Mouse (Mus musculus) intestine, embryonic 16.5 days (tissue): Measurements from ENCODE around the gene Gdf10. TPM values are rescaled to one million over a fixed set of nuclear protein-coding genes. Genes with fewer than 3 reads are reported as not detected.
A peak's percentile ranks its signal among the peaks of the same experiment; 100 is the strongest.

Experiments
- ATAC-seq: fragments of 200-750 bp; cut with Nextera tagmentation; 2 replicates; pipeline ENCODE4 v1.8.0; 2017; ENCODE audit warnings: moderate TSS enrichment, moderate library complexity
- H3K27ac ChIP-seq: fragments of 300-500 bp; sonication (generic); 2 replicates; pipeline ENCODE4 v1.5.1; 2014; ENCODE audit warnings: mild to moderate bottlenecking, low read length
- H3K27me3 ChIP-seq: fragments of 300-500 bp; sonication (generic); replicated peaks from 2 replicates; pipeline ENCODE4 v1.6.1; 2014; ENCODE audit warnings: low read length, control low read depth, mixed read lengths; ENCODE audit not compliant: control insufficient read depth, insufficient read depth
- H3K36me3 ChIP-seq: fragments of 300-500 bp; sonication (generic); 2 replicates; pipeline ENCODE4 v1.6.1; 2014; ENCODE audit warnings: low read length, control low read depth; ENCODE audit not compliant: control insufficient read depth, insufficient read depth
- H3K4me1 ChIP-seq: fragments of 300-500 bp; sonication (generic); 2 replicates; pipeline ENCODE4 v1.6.1; 2014; ENCODE audit warnings: low read length, control low read depth, mixed read lengths; ENCODE audit not compliant: control insufficient read depth, insufficient read depth
- H3K4me2 ChIP-seq: fragments of 300-500 bp; sonication (generic); 2 replicates; pipeline ENCODE4 v1.6.1; 2014; ENCODE audit warnings: low read depth, low read length, control low read depth
- H3K4me3 ChIP-seq: fragments of 300-500 bp; sonication (generic); 2 replicates; pipeline ENCODE4 v1.5.1; 2014; ENCODE audit warnings: mild to moderate bottlenecking, low read length
- H3K9ac ChIP-seq: fragments of 300-500 bp; sonication (generic); 2 replicates; pipeline ENCODE4 v1.6.1; 2014; ENCODE audit warnings: low read depth, low read length
- H3K9me3 ChIP-seq: fragments of 300-500 bp; sonication (generic); 2 replicates; pipeline ENCODE4 v1.6.1; 2016; ENCODE audit warnings: low read length, control low read depth; ENCODE audit not compliant: control insufficient read depth
- WGBS: fragments of 180-500 bp; shearing (Covaris S2); extraction: QIAGEN DNeasy Blood & Tissue Kit; methylation state at CpG from one replicate; pipeline ENCODE4 v1.1.7; 2014; 5-methylcytosine and 5-hydroxymethylcytosine counted together
- polyA plus RNA-seq: library from polyadenylated mRNA; unstranded; fragments of >200 nt; fragmentation: Nextera tagmentation; extraction: Ambion mirVana; gene quantifications from 2 replicates; pipeline ENCODE4 v1.2.1, GENCODE M21; 2015

Gdf10 gene
- polyA plus RNA-seq, 1 experiment from 2014 or later = 6.6 TPM

DNA sequence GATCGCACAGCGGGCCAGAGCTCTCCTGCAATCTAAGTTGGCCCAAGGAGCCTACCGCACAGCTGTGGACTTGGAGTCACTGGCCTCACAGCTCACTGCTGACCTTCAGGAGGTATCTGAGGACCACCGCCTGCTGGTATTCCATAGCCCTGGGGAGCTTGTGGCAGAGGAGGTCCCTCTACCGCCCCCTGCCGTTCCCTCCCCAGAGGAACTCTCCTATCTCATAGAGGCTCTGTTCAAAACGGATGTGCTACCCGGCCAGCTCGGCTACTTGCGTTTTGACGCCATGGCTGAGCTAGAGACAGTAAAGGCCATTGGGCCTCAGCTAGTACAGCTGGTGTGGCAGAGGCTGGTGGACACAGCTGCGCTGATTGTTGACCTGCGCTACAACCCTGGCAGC lies 32.7 kb downstream of the Gdf10 start:
- H3K36me3 ChIP-seq = no peaks in the 10 kb centered on the region
- ATAC-seq = no peak
- no peaks in the 10 kb centered on the region for H3K9me3 ChIP-seq
- H3K9ac ChIP-seq = no peak overlapping the region
- H3K27me3 ChIP-seq = no peaks in the 10 kb centered on the region
- H3K27ac ChIP-seq = no peak overlapping the region
- WGBS = 74% methylated on average over 13 of the region's 13 CpGs
- no peak overlapping the region for H3K4me2 ChIP-seq
- no peaks in the 10 kb centered on the region for H3K4me1 ChIP-seq
- H3K4me3 ChIP-seq = no peak overlapping the region

DNA sequence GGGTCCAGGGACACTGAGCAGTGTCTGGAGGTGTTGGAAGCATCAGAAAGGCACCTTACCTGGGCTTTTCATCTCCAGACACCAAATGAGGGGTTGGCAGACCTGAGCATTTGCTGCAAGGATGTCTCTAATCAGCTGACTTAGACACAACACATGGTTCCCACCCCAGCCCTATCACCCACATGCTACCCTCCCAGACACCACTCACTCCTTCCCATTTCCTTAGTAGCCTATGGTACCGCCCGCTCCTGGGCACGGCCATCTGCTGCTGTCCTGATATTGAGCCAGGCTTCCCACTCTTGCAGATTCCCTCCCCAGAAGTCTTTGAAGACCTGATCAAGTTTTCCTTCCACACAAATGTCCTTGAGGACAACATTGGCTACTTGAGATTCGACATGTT lies 34.8 kb downstream of the Gdf10 start:
- H3K4me1 ChIP-seq = no peaks in the 10 kb centered on the region
- no peak for ATAC-seq
- H3K36me3 ChIP-seq = no peaks in the 10 kb centered on the region
- H3K4me2 ChIP-seq = no peak overlapping the region
- no peaks in the 10 kb centered on the region for H3K27me3 ChIP-seq
- 90% methylated on average over 4 of the region's 4 CpGs for WGBS
- no peak overlapping the region for H3K9ac ChIP-seq
- no peaks in the 10 kb centered on the region for H3K9me3 ChIP-seq
- no peak overlapping the region for H3K4me3 ChIP-seq
- H3K27ac ChIP-seq = no peak overlapping the region

DNA sequence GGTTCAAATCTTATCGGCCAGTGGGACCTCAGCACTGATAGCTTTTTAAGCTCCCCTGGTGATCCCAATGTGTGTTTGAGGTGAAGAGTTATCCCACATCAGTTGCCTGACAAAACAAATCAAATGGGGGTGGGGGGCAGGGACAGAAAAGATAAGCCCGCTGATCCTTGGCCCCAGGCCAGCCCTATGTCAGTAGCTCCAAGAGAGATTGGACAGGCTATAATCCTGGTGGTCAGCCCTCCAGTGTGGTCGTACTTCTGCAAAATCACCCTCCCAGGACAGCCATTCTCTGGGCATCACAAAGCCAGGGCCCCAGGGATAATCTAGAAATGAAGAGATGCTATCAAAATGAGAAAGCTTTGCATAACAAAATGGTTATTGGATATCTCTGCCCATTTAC lies 35.5 kb downstream of the Gdf10 start:
- H3K9me3 ChIP-seq = no peaks in the 10 kb centered on the region
- H3K27me3 ChIP-seq = no peaks in the 10 kb centered on the region
- no peak for ATAC-seq
- no peaks in the 10 kb centered on the region for H3K36me3 ChIP-seq
- H3K27ac ChIP-seq = no peak overlapping the region
- no peak overlapping the region for H3K9ac ChIP-seq
- no peak overlapping the region for H3K4me3 ChIP-seq
- no peaks in the 10 kb centered on the region for H3K4me1 ChIP-seq
- H3K4me2 ChIP-seq = no peak overlapping the region
- WGBS = 53% methylated on average over 3 of the region's 3 CpGs

- no peak overlapping the region for H3K9ac ChIP-seq
- no peak overlapping the region for H3K4me3 ChIP-seq
- 10% methylated on average over 9 of the region's 9 CpGs for WGBS
- H3K27ac ChIP-seq = no peak overlapping the region
- ATAC-seq = no peak
- no peaks in the 10 kb centered on the region for H3K27me3 ChIP-seq
- H3K4me2 ChIP-seq = no peak overlapping the region
- H3K36me3 ChIP-seq = no peaks in the 10 kb centered on the region
- H3K9me3 ChIP-seq = no peaks in the 10 kb centered on the region
- no peaks in the 10 kb centered on the region for H3K4me1 ChIP-seq
Measured at GRCm38 (mm10) chr14:33959341-33959740, 36.0 kb downstream of the Gdf10 start.

DNA sequence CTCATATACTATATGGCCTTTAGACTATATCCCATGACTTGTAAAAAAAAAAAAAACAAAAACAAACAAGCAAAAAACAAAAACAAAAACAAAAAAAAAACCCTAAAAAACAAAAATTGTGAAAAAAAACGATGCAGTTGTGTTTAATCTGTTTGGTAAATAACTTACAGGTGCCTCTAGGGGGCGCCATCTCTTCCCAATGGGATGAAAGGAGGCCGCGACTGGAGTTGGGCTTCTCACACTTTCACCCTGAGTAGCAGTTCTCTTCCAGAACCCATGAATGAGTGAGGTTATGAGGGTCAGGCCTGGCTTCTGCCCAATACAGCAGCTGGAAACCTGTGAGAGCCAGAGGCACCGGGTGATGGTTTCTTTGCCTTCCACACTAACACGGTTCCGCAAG lies 42.3 kb downstream of the Gdf10 start:
- Histone ChIP-seq H3K27ac (no peak overlapping the region), H3K4me1 (no peaks in the 10 kb centered on the region), H3K27me3 (no peaks in the 10 kb centered on the region), H3K9ac (no peak overlapping the region), H3K4me2 (no peak overlapping the region), H3K9me3 (no peaks in the 10 kb centered on the region), H3K36me3 (no peaks in the 10 kb centered on the region), H3K4me3 (no peak overlapping the region)
- 61% methylated on average over 7 of the region's 7 CpGs for WGBS
- ATAC-seq = no peak

GRCm38 (mm10) chr14:33972679-33973078 lies 49.3 kb downstream of the Gdf10 start:
- Histone ChIP-seq H3K36me3 (no peaks in the 10 kb centered on the region), H3K27me3 (no peaks in the 10 kb centered on the region), H3K9ac (no peak overlapping the region), H3K27ac (no peak overlapping the region), H3K4me3 (no peak overlapping the region), H3K4me2 (no peak overlapping the region), H3K4me1 (no peaks in the 10 kb centered on the region), H3K9me3 (no peaks in the 10 kb centered on the region)
- 50% methylated on average over 7 of the region's 7 CpGs for WGBS
- no peak for ATAC-seq

DNA sequence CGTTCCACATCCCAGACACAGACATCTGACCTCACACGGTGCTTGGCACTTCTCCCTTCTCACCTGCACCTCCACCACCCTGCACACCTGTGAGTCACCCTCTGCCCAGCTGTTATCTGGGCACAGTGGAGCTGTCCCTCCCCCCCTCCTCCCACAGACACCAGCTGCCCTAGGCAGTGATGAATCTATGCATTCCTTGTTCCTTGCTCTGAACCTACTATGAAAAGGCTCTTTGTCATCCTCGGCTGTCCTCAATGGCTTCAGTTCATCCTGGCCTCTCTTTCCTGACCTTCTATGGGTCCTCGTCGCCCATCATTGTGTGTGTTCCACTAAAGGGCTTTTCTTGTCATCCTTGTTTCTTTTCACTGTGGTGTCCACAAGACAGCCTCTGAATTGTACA lies 51.4 kb downstream of the Gdf10 start:
- Histone ChIP-seq H3K4me3 (no peak overlapping the region), H3K27ac (no peak overlapping the region), H3K36me3 (no peaks in the 10 kb centered on the region), H3K9ac (no peak overlapping the region), H3K4me2 (no peak overlapping the region), H3K27me3 (no peaks in the 10 kb centered on the region; the same call in 1 of the 2 replicates), H3K9me3 (no peaks in the 10 kb centered on the region), H3K4me1 (peaks cover 7% of the 10 kb centered on the region)
- 64% methylated on average over 5 of the region's 5 CpGs for WGBS
- no peak for ATAC-seq

- Histone ChIP-seq H3K9ac (no peak overlapping the region), H3K27me3 (no peaks in the 10 kb centered on the region; the same call in 1 of the 2 replicates), H3K36me3 (no peaks in the 10 kb centered on the region), H3K9me3 (no peaks in the 10 kb centered on the region), H3K27ac (no peak overlapping the region), H3K4me2 (no peak overlapping the region), H3K4me1 (peaks cover 7% of the 10 kb centered on the region), H3K4me3 (no peak overlapping the region)
- no peak for ATAC-seq
- 41% methylated on average over 7 of the region's 7 CpGs for WGBS
Measured at GRCm38 (mm10) chr14:33977748-33978147, 54.4 kb downstream of the Gdf10 start.

DNA sequence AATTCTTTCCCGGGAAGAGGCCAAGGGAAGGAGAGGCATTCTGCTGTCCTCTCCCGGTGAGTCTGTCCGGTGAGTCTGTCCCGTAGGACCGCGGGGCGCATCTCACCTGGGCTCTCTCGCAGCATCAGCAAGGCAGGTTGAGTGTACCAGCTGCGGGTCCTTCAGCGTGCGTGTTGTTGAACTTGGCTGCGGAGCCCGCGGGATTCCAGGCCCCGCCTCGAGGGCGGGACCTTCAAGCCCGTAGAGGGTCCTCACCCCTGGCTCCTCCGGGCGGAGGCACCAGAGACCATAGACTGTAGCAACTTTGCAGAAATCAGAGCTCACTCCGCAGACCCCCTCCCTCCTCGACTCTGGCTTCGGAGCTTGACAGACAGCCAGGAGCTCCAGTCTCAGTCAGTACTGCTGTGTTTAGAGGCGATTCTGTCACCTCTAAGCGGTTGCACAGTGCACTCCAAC lies 55.2 kb downstream of the Gdf10 start, which contains the start of gene Zfp488:
Gene Zfp488 (minus strand): TSS at position 161 of the 456 bp plus-strand sequence.
- Histone ChIP-seq H3K4me1 (peaks cover 7% of the 10 kb centered on the region), H3K36me3 (no peaks in the 10 kb centered on the region), H3K9me3 (no peaks in the 10 kb centered on the region), H3K4me2 (peak within 1 kb of the TSS; percentile 67), H3K27me3 (no peaks in the 10 kb centered on the region; the same call in 1 of the 2 replicates), H3K27ac (no peak within 1 kb of the TSS), H3K4me3 (peak within 1 kb of the TSS; percentile 45), H3K9ac (peak within 1 kb of the TSS; percentile 53)
- WGBS = 2% methylated on average over 25 of the region's 25 CpGs
- no peak for ATAC-seq
